Mouse (Mus musculus) retina, adult 2 months (tissue): Measurements from ENCODE around the gene St3gal6.

Source experiments
- DNase-seq: peaks from one replicate; pipeline ENCODE4 v3.0.0-alpha.2; 2012; ENCODE audit warnings: low read depth, low spot score

St3gal6 gene

DNA sequence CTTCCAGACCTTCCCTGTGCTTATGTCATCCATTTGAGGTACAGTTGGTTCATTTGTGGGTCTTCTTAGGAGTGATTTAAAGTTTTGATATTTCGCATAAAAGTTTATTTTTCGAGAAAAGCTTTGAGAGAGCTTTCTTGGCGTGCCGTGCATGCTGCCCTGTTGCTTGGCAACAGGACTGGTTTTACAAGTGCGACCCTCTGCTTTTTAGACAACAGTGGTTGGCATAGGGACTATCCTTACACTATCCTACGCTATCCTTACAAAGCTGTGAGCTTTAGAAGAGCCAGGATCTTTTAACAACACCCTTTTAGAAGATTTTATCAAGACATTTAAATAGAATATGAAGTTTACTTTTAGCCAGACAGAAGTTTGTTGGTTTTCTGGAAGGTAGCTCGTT is 93.8 kb downstream of the St3gal6 start:
- no peak for DNase-seq

DNA sequence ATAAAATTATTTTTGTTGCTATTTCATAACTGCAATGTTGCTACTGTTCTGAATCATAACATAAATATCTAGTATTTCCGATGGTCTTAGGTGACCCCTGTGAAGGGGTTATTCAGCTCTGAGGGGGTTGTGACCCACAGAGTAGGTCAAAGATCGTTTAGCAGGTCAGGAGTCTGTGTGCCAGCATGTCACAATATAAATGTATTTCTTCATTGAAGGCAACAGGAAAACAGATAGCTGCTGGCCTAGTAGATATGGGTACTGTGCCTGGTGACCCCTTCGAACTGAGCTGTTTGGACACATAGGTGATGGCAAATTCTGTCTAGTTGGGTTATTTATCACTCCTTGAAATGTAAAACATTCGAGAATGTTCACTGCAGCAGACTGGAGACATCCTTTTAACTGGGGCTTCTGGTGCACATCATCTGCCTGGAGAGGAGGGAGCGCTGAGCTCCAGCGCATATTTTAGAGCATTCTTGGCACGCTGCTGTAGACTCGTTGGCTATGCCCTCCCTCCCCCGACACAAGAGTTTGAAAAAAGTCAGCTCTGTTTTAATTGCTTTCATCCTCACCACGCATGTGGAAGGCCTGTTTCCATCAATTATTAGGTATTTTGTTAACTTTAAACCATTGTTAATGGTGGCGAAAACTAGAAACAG is 102.2 kb downstream of the St3gal6 start:
- DNase-seq, result no peak
